Mouse (Mus musculus) kidney, embryonic 14.5 days (tissue): ENCODE data around the gene C330021F23Rik. TPM values are rescaled to one million over a fixed set of nuclear protein-coding genes. Genes with fewer than 3 reads are reported as not detected.

Experiments
- ATAC-seq: fragments of 200-750 bp; cut with Nextera tagmentation; 2 replicates; pipeline ENCODE4 v1.8.0; 2017; ENCODE audit warnings: moderate number of reproducible peaks, mild to moderate bottlenecking, moderate TSS enrichment, moderate library complexity; ENCODE audit not compliant: low FRiP score, low TSS enrichment
- H3K27ac ChIP-seq: fragments of 300-500 bp; sonication (generic); 2 replicates; pipeline ENCODE4 v1.5.1; 2014; ENCODE audit warnings: low read depth, mild to moderate bottlenecking, low read length, moderate library complexity, mixed read lengths
- H3K27me3 ChIP-seq: fragments of 300-500 bp; sonication (generic); 2 replicates; pipeline ENCODE4 v1.6.1; 2014; ENCODE audit warnings: mild to moderate bottlenecking, low read length; ENCODE audit not compliant: control insufficient read depth, insufficient read depth
- H3K36me3 ChIP-seq: fragments of 300-500 bp; sonication (generic); 2 replicates; pipeline ENCODE4 v1.6.1; 2014; ENCODE audit warnings: low read length, mixed read lengths; ENCODE audit not compliant: control insufficient read depth, insufficient read depth
- H3K4me1 ChIP-seq: fragments of 300-500 bp; sonication (generic); 2 replicates; pipeline ENCODE4 v1.6.1; 2014; ENCODE audit warnings: low read length, mixed read lengths; ENCODE audit not compliant: control insufficient read depth, insufficient read depth
- H3K4me2 ChIP-seq: fragments of 300-500 bp; sonication (generic); replicated peaks from 2 replicates; pipeline ENCODE4 v1.6.1; 2014; ENCODE audit warnings: low read depth, mild to moderate bottlenecking, low read length
- H3K4me3 ChIP-seq: fragments of 300-500 bp; sonication (generic); 2 replicates; pipeline ENCODE4 v1.5.1; 2014; ENCODE audit warnings: mild to moderate bottlenecking, low read length
- H3K9ac ChIP-seq: fragments of 300-500 bp; sonication (generic); 2 replicates; pipeline ENCODE4 v1.6.1; 2014; ENCODE audit warnings: low read depth, mild to moderate bottlenecking, low read length, moderate library complexity
- H3K9me3 ChIP-seq: fragments of 300-500 bp; sonication (generic); 2 replicates; pipeline ENCODE4 v1.6.1; 2016; ENCODE audit warnings: low read length; ENCODE audit not compliant: control insufficient read depth
- WGBS: fragments of 180-500 bp; shearing (Covaris S2); extraction: QIAGEN DNeasy Blood & Tissue Kit; methylation state at CpG from one replicate; pipeline ENCODE4 v1.1.7; 2014; 5-methylcytosine and 5-hydroxymethylcytosine counted together
- polyA plus RNA-seq: library from polyadenylated mRNA; unstranded; fragments of >200 nt; fragmentation: Nextera tagmentation; extraction: Ambion mirVana; gene quantifications from 2 replicates; pipeline ENCODE4 v1.2.1, GENCODE M21; 2014

Gene C330021F23Rik
- polyA plus RNA-seq, 1 experiment from 2014 or later: 6.9 TPM

GRCm38 (mm10) chr8:3598054-3598453 is 30.3 kb downstream of the C330021F23Rik start:
- peaks cover 12% of the 10 kb centered on the region for H3K36me3 ChIP-seq
- no peak overlapping the region for H3K9ac ChIP-seq
- H3K27ac ChIP-seq: no peak overlapping the region
- no peak for ATAC-seq
- WGBS: 65% methylated on average over 3 of the region's 3 CpGs
- no peak overlapping the region for H3K4me2 ChIP-seq
- no peak overlapping the region for H3K4me3 ChIP-seq
- 0 out of 2 replicates have a peak, but pooled peaks cover 3% of the 10 kb centered on the region for H3K4me1 ChIP-seq
- H3K27me3 ChIP-seq: no peaks in the 10 kb centered on the region
- H3K9me3 ChIP-seq: no peaks in the 10 kb centered on the region

GRCm38 (mm10) chr8:3599219-3599618 is 31.4 kb downstream of the C330021F23Rik start:
- no peak overlapping the region for H3K27ac ChIP-seq
- H3K27me3 ChIP-seq: no peaks in the 10 kb centered on the region
- 71% methylated on average over 1 of the region's 1 CpGs for whole genome bisulfite sequencing
- peaks cover 22% of the 10 kb centered on the region for H3K36me3 ChIP-seq
- no peak overlapping the region for H3K4me2 ChIP-seq
- no peak for ATAC-seq
- no peaks in the 10 kb centered on the region for H3K9me3 ChIP-seq
- no peaks in the 10 kb centered on the region for H3K4me1 ChIP-seq
- no peak overlapping the region for H3K4me3 ChIP-seq
- H3K9ac ChIP-seq: no peak overlapping the region

- no peak overlapping the region for H3K9ac ChIP-seq
- no peaks in the 10 kb centered on the region for H3K27me3 ChIP-seq
- no peaks in the 10 kb centered on the region for H3K9me3 ChIP-seq
- no peak overlapping the region for H3K4me3 ChIP-seq
- H3K4me1 ChIP-seq: no peaks in the 10 kb centered on the region
- no peak for ATAC-seq
- H3K27ac ChIP-seq: no peak overlapping the region
- peaks cover 27% of the 10 kb centered on the region for H3K36me3 ChIP-seq
- WGBS: 88% methylated on average over 6 of the region's 6 CpGs
- no peak overlapping the region for H3K4me2 ChIP-seq
Observed at GRCm38 (mm10) chr8:3600401-3600800, 32.6 kb downstream of the C330021F23Rik start.

GRCm38 (mm10) chr8:3603439-3603838 is 35.6 kb downstream of the C330021F23Rik start:
- Histone ChIP-seq H3K4me2 (no peak overlapping the region), H3K9me3 (no peaks in the 10 kb centered on the region), H3K27ac (no peak overlapping the region), H3K36me3 (peaks cover 40% of the 10 kb centered on the region), H3K4me3 (no peak overlapping the region), H3K27me3 (no peaks in the 10 kb centered on the region), H3K9ac (no peak overlapping the region), H3K4me1 (no peaks in the 10 kb centered on the region)
- 77% methylated on average over 13 of the region's 13 CpGs for WGBS
- ATAC-seq: no peak

GRCm38 (mm10) chr8:3606593-3606992 is 38.8 kb downstream of the C330021F23Rik start:
- H3K36me3 ChIP-seq: peaks cover 69% of the 10 kb centered on the region
- H3K27ac ChIP-seq: no peak overlapping the region
- H3K9me3 ChIP-seq: no peaks in the 10 kb centered on the region
- ATAC-seq: peak; percentile 37; the same call in 1 of the 2 replicates
- 78% methylated on average over 16 of the region's 16 CpGs for WGBS
- H3K27me3 ChIP-seq: no peaks in the 10 kb centered on the region
- no peak overlapping the region for H3K4me2 ChIP-seq
- no peaks in the 10 kb centered on the region for H3K4me1 ChIP-seq
- H3K9ac ChIP-seq: no peak overlapping the region
- no peak overlapping the region for H3K4me3 ChIP-seq

- no peaks in the 10 kb centered on the region for H3K9me3 ChIP-seq
- H3K4me2 ChIP-seq: no peak overlapping the region
- no peak overlapping the region for H3K4me3 ChIP-seq
- H3K27me3 ChIP-seq: no peaks in the 10 kb centered on the region
- ATAC-seq: no peak
- peaks cover 73% of the 10 kb centered on the region for H3K36me3 ChIP-seq
- WGBS: 89% methylated on average over 7 of the region's 7 CpGs
- no peak overlapping the region for H3K9ac ChIP-seq
- no peaks in the 10 kb centered on the region for H3K4me1 ChIP-seq
- no peak overlapping the region for H3K27ac ChIP-seq
Observed at GRCm38 (mm10) chr8:3607822-3608221, 40.0 kb downstream of the C330021F23Rik start.

- H3K4me1 ChIP-seq: no peaks in the 10 kb centered on the region
- no peak overlapping the region for H3K4me2 ChIP-seq
- no peak overlapping the region for H3K4me3 ChIP-seq
- 65% methylated on average over 12 of the region's 12 CpGs for WGBS
- no peaks in the 10 kb centered on the region for H3K9me3 ChIP-seq
- H3K27me3 ChIP-seq: no peaks in the 10 kb centered on the region
- no peak overlapping the region for H3K27ac ChIP-seq
- H3K9ac ChIP-seq: no peak overlapping the region
- peaks cover 77% of the 10 kb centered on the region for H3K36me3 ChIP-seq
- ATAC-seq: no peak
Observed at GRCm38 (mm10) chr8:3609046-3609815, 41.4 kb downstream of the C330021F23Rik start.

- Histone ChIP-seq H3K36me3 (peaks cover 77% of the 10 kb centered on the region), H3K27ac (no peak overlapping the region), H3K9ac (no peak overlapping the region), H3K4me2 (no peak overlapping the region), H3K27me3 (no peaks in the 10 kb centered on the region), H3K4me1 (no peaks in the 10 kb centered on the region), H3K9me3 (no peaks in the 10 kb centered on the region), H3K4me3 (no peak overlapping the region)
- ATAC-seq: 0 out of 2 replicates have a peak, but pooled peaks have one; percentile 5
- 77% methylated on average over 6 of the region's 6 CpGs for WGBS
Observed at GRCm38 (mm10) chr8:3609816-3610150, 42.0 kb downstream of the C330021F23Rik start.

- H3K27ac ChIP-seq: no peak within 1 kb of the TSS
- H3K4me2 ChIP-seq: peak within 1 kb of the TSS; percentile 86
- 0 out of 2 replicates have a peak, but pooled peaks cover 8% of the 10 kb centered on the region for H3K4me1 ChIP-seq
- no peaks in the 10 kb centered on the region for H3K27me3 ChIP-seq
- peak within 1 kb of the TSS; percentile 80 for H3K9ac ChIP-seq
- H3K9me3 ChIP-seq: no peaks in the 10 kb centered on the region
- peak within 1 kb of the TSS; percentile 90 for H3K4me3 ChIP-seq
- WGBS: under 1% methylated on average over 37 of the region's 37 CpGs
- H3K36me3 ChIP-seq: peaks cover 22% of the 10 kb centered on the region
- ATAC-seq: peak; percentile 99
Observed at GRCm38 (mm10) chr8:3621199-3621970, 53.6 kb downstream of the C330021F23Rik start, which contains the start of the genes Xab2 and Pet100. Xab2 (minus strand) TSS chr8:3621316. Pet100 (plus strand) TSS chr8:3621548.
